Mouse (Mus musculus): ENCODE measurements around the gene Cd6. TPM values are rescaled to one million over a fixed set of nuclear protein-coding genes. Genes with fewer than 3 reads are reported as not detected.

Cd6 gene
- total and polyA plus RNA-seq, 3 experiments: 0.09 to 0.73 (median 0.17) TPM

- DNase-seq (ENCODE audit: extremely low read depth): no peak
- TF ChIP-seq MAFK (IDR thresholded peaks at IDR 0.05; ENCODE audit: insufficient replicate concordance, low read length): no peak
- TF ChIP-seq PAX5 (IDR thresholded peaks at IDR 0.05; ENCODE audit: low read length): no peak
- no peak for TF ChIP-seq POLR2A (IDR thresholded peaks at IDR 0.05; ENCODE audit: low read depth, low read length)
- no peak for TF ChIP-seq MAZ (IDR thresholded peaks at IDR 0.05; ENCODE audit: low read depth, low read length)
- no peak for TF ChIP-seq USF1 (IDR thresholded peaks at IDR 0.05; ENCODE audit: low read depth, low read length)
- no peak for TF ChIP-seq JUND (conservative IDR thresholded peaks at IDR 0.05; ENCODE audit: low read depth, low read length)
- no peak for TF ChIP-seq NELFE (IDR thresholded peaks at IDR 0.05; ENCODE audit: low read depth, low read length)
- no peak for TF ChIP-seq ZNF384 (IDR thresholded peaks at IDR 0.05; ENCODE audit: low read depth, low read length)
- no peak for TF ChIP-seq CHD2 (IDR thresholded peaks at IDR 0.05; ENCODE audit: low read length)
- TF ChIP-seq TCF12 (IDR thresholded peaks at IDR 0.05; ENCODE audit: low read depth, low read length): no peak
- no peak for TF ChIP-seq MAX (IDR thresholded peaks at IDR 0.05; ENCODE audit: low read length)
- no peak for TF ChIP-seq ETS1 (conservative IDR thresholded peaks at IDR 0.05; ENCODE audit: low read depth, low read length)
- TF ChIP-seq ZMIZ1 (IDR thresholded peaks at IDR 0.05; ENCODE audit: low read depth, low read length): no peak
- TF ChIP-seq BHLHE40 (IDR thresholded peaks at IDR 0.05; ENCODE audit: low read depth, low read length): no peak
- no peak for TF ChIP-seq GABPA (IDR thresholded peaks at IDR 0.05; ENCODE audit: insufficient replicate concordance, low read depth, low read length)
- TF ChIP-seq SMC3 (IDR thresholded peaks at IDR 0.05; ENCODE audit: low read depth, low read length): no peak
- TF ChIP-seq MEF2A (IDR thresholded peaks at IDR 0.05; ENCODE audit: borderline replicate concordance, low read depth, low read length): no peak
- no peak for TF ChIP-seq E2F4 (IDR thresholded peaks at IDR 0.05; ENCODE audit: insufficient replicate concordance, low read depth, low read length)
- TF ChIP-seq RAD21 (IDR thresholded peaks at IDR 0.05; ENCODE audit: low read depth, low read length): no peak
- H3K4me1 ChIP-seq (ENCODE audit: control insufficient read depth in 1 of 2, insufficient read depth in 2 of 2): peaks cover 13 to 43% of the 10 kb centered on the region in 2 experiments
- no peaks in the 10 kb centered on the region for H3K27me3 ChIP-seq (replicated peaks)
- no peak overlapping the region for H3K27ac ChIP-seq (ENCODE audit: insufficient read depth, low read depth)
- no peak overlapping the region for H3K4me2 ChIP-seq (ENCODE audit: insufficient read depth, low read depth, poor library complexity, severe bottlenecking)
- dilution Hi-C loops (cut with MboI; ENCODE audit: extremely low pct_ligation_motif_present, extremely low pct_unique_long_range_greater_than_20kb, low sequenced_read_pairs): no loop called here
- H3K36me3 ChIP-seq (replicated peaks in 1 of 2; ENCODE audit: control insufficient read depth in 1 of 2, insufficient read depth in 1 of 2, low read length in 1 of 2): peaks cover 0 to 3% of the 10 kb centered on the region in 2 experiments
- H3K9me3 ChIP-seq (replicated peaks; ENCODE audit: low read length): no peaks in the 10 kb centered on the region
- no peaks in the 10 kb centered on the region for H3K79me2 ChIP-seq (replicated peaks; ENCODE audit: control insufficient read depth, extremely low read depth, insufficient read depth, poor library complexity, severe bottlenecking)
- H3K9ac ChIP-seq (ENCODE audit: insufficient read depth, low read depth): no peak overlapping the region
- in situ Hi-C loops (cut with MboI; ENCODE audit: low pct_ligation_motif_present, low pct_unique_long_range_greater_than_20kb, low sequenced_read_pairs): no loop called here
- no peak overlapping the region for H3K4me3 ChIP-seq (replicated peaks in 1 of 3; ENCODE audit: low read depth in 2 of 3, low read length in 2 of 3, poor library complexity in 1 of 3)
Measured at GRCm38 (mm10) chr19:10799155-10799554, 30.7 kb downstream of the Cd6 start.

DNA sequence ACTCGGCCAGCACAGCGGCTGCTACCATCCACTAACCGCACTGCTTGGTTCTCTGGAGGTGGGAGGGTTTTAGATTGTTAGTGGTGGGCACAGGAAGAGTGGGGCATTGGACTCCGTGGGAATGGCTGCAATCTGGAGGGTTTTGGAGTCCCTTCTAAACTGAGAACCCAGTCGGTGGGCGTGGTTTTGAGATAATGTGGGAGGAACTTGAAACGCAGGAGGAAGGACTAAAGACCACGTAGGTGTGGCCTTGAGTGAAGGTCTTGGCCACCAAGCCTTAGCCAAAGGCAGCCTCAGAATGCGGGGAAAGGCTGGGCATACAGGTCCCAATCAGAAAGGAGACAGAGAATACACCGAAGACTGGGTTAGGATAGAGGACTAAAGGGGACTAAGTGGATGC is 31.3 kb downstream of the Cd6 start:
- Histone ChIP-seq H3K4me2 (ENCODE audit: insufficient read depth, low read depth, poor library complexity, severe bottlenecking) (no peak overlapping the region), H3K79me2 (replicated peaks; ENCODE audit: control insufficient read depth, extremely low read depth, insufficient read depth, poor library complexity, severe bottlenecking) (no peaks in the 10 kb centered on the region), H3K9me3 (replicated peaks; ENCODE audit: low read length) (no peaks in the 10 kb centered on the region), H3K27ac (ENCODE audit: insufficient read depth, low read depth) (no peak overlapping the region), H3K36me3 (replicated peaks in 1 of 2; ENCODE audit: control insufficient read depth in 1 of 2, insufficient read depth in 1 of 2, low read length in 1 of 2) (peaks cover 0 to 6% of the 10 kb centered on the region in 2 experiments), H3K9ac (ENCODE audit: insufficient read depth, low read depth) (no peak overlapping the region), H3K27me3 (replicated peaks) (no peaks in the 10 kb centered on the region), H3K4me1 (ENCODE audit: control insufficient read depth in 1 of 2, insufficient read depth in 2 of 2) (peaks cover 13 to 49% of the 10 kb centered on the region in 2 experiments), H3K4me3 (replicated peaks in 1 of 3; ENCODE audit: low read depth in 2 of 3, low read length in 2 of 3, poor library complexity in 1 of 3) (no peak overlapping the region)
- DNase-seq (ENCODE audit: extremely low read depth): no peak
- no peak for TF ChIP-seq MYC (IDR thresholded peaks at IDR 0.05; ENCODE audit: low read depth, low read length)
- TF ChIP-seq RCOR1 (conservative IDR thresholded peaks at IDR 0.05; ENCODE audit: low read depth, low read length): no peak
- TF ChIP-seq BHLHE40 (IDR thresholded peaks at IDR 0.05; ENCODE audit: low read depth, low read length): no peak
- TF ChIP-seq SMC3 (IDR thresholded peaks at IDR 0.05; ENCODE audit: low read depth, low read length): no peak
- no peak for TF ChIP-seq ZNF384 (IDR thresholded peaks at IDR 0.05; ENCODE audit: low read depth, low read length)
- TF ChIP-seq MEF2A (IDR thresholded peaks at IDR 0.05; ENCODE audit: borderline replicate concordance, low read depth, low read length): no peak
- TF ChIP-seq JUND (conservative IDR thresholded peaks at IDR 0.05; ENCODE audit: low read depth, low read length): no peak
- no peak for TF ChIP-seq RAD21 (IDR thresholded peaks at IDR 0.05; ENCODE audit: low read depth, low read length)
- TF ChIP-seq EP300 (IDR thresholded peaks at IDR 0.05; ENCODE audit: low read length): no peak
- TF ChIP-seq ZC3H11A (IDR thresholded peaks at IDR 0.05; ENCODE audit: low read depth, low read length): no peak
- TF ChIP-seq MAX (IDR thresholded peaks at IDR 0.05; ENCODE audit: low read length): no peak
- in situ Hi-C loops (cut with MboI; ENCODE audit: low pct_ligation_motif_present, low pct_unique_long_range_greater_than_20kb, low sequenced_read_pairs): no loop called here
- dilution Hi-C loops (cut with MboI; ENCODE audit: extremely low pct_ligation_motif_present, extremely low pct_unique_long_range_greater_than_20kb, low sequenced_read_pairs): no loop called here

Measured in CH12.LX (cell line).